Mouse (Mus musculus): Measurements from ENCODE around the gene Dnajb12. TPM values are rescaled to one million over a fixed set of nuclear protein-coding genes. Genes with fewer than 3 reads are reported as not detected.

The Dnajb12 gene
- polyA plus RNA-seq, 1 experiment = 32.7 TPM

GRCm38 (mm10) chr10:59900939-59901338, 21.6 kb downstream of the Dnajb12 start:
- Histone ChIP-seq H3K27ac (ENCODE audit: insufficient read depth, low read depth, low read length) (no peak overlapping the region), H3K4me3 (ENCODE audit: insufficient read depth, low read length) (no peak overlapping the region), H3K4me1 (ENCODE audit: control insufficient read depth, insufficient read depth, low read length) (peaks cover 42% of the 10 kb centered on the region)
- TF ChIP-seq POLR2A (IDR thresholded peaks at IDR 0.05; ENCODE audit: borderline replicate concordance, low read depth, low read length) (no peak), CTCF (IDR thresholded peaks at IDR 0.05; ENCODE audit: low read depth, low read length) (no peak)

DNA sequence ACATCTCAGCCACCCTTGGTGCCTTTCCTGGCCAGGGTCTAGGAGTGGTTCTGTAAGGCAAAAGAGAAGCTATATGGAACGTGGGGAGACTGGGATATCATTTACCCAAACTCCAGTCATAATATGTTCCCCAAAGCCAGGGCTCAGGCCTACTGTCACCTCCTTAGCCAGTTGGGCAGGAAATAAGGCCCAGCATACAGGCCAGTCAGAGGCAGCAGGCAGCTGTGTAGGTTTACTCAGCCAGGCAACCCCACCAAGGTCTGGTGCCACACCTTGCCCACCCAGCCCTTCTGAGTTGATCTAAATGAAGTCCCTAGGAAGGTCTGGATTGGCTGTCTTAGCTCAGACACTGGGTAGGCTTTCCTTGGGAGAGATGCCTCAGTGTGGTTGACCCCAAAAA, 22.1 kb downstream of the Dnajb12 start:
- TF ChIP-seq CTCF (IDR thresholded peaks at IDR 0.05; ENCODE audit: low read depth, low read length) (no peak), POLR2A (IDR thresholded peaks at IDR 0.05; ENCODE audit: borderline replicate concordance, low read depth, low read length) (no peak)
- no peak overlapping the region for H3K27ac ChIP-seq (ENCODE audit: insufficient read depth, low read depth, low read length)
- peaks cover 42% of the 10 kb centered on the region for H3K4me1 ChIP-seq (ENCODE audit: control insufficient read depth, insufficient read depth, low read length)
- no peak overlapping the region for H3K4me3 ChIP-seq (ENCODE audit: insufficient read depth, low read length)

DNA sequence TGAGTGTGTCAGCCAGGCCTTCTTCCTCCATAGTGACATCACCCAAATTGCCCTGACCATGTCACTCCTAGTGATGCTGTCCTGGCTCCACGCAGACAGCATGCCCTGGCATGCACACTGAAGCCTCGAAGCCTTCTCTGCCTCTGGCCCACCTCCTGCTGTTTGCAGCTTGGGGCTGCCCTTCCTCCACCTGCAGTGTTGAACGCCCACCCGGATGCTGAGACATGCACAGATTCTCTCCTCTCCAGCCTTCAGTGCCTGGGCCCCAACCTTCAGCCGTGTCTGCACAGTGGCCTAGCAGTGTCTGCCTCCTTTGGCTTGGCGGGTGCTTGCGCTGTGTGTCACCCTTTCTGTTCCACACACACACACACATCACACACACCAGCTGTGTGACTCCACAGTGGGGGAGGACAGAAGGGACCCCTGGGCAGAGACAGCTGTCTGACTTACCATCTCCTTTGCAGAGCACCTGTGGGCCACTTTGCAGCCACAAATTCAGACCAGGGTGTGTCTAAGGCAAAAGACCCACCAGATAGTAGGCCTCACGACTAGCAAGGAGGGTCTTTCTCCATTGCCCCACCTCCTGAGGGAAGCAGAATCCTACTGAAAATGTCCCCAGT, 22.7 kb downstream of the Dnajb12 start:
- H3K4me3 ChIP-seq (ENCODE audit: insufficient read depth, low read length) = no peak overlapping the region
- H3K4me1 ChIP-seq (ENCODE audit: control insufficient read depth, insufficient read depth, low read length) = peaks cover 44% of the 10 kb centered on the region
- H3K27ac ChIP-seq (ENCODE audit: insufficient read depth, low read depth, low read length) = no peak overlapping the region
- TF ChIP-seq POLR2A (IDR thresholded peaks at IDR 0.05; ENCODE audit: borderline replicate concordance, low read depth, low read length) = no peak
- TF ChIP-seq CTCF (IDR thresholded peaks at IDR 0.05; ENCODE audit: low read depth, low read length) = no peak

DNA sequence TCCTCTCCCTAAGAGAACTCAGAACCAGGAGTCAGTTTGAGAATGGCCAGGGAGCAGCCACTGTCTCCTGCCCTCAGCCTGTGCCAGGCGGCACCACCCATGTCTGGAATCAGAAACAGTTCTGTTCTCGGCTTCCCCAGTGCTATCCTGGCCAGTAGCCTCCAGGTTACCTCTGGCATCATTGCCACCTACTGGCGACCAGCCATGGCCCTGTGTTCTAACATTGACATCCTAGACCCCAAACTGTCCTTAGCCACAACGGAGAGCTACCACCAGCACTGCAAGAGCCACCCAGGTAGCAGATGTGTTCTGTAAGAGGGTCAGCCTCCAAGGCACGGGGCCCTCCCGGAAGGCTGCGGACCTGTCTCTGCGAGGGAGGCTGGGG, 23.2 kb downstream of the Dnajb12 start:
- TF ChIP-seq POLR2A (IDR thresholded peaks at IDR 0.05; ENCODE audit: borderline replicate concordance, low read depth, low read length) = no peak
- TF ChIP-seq CTCF (IDR thresholded peaks at IDR 0.05; ENCODE audit: low read depth, low read length) = no peak
- H3K4me3 ChIP-seq (ENCODE audit: insufficient read depth, low read length) = no peak overlapping the region
- no peak overlapping the region for H3K27ac ChIP-seq (ENCODE audit: insufficient read depth, low read depth, low read length)
- peaks cover 47% of the 10 kb centered on the region for H3K4me1 ChIP-seq (ENCODE audit: control insufficient read depth, insufficient read depth, low read length)

- Histone ChIP-seq H3K4me3 (ENCODE audit: insufficient read depth, low read length) (no peak overlapping the region), H3K27ac (ENCODE audit: insufficient read depth, low read depth, low read length) (no peak overlapping the region), H3K4me1 (ENCODE audit: control insufficient read depth, insufficient read depth, low read length) (peaks cover 51% of the 10 kb centered on the region)
- TF ChIP-seq POLR2A (IDR thresholded peaks at IDR 0.05; ENCODE audit: borderline replicate concordance, low read depth, low read length) = no peak
- no peak for TF ChIP-seq CTCF (IDR thresholded peaks at IDR 0.05; ENCODE audit: low read depth, low read length)
These were observed 23.8 kb downstream of the Dnajb12 start for GRCm38 (mm10) chr10:59903170-59903569.

DNA sequence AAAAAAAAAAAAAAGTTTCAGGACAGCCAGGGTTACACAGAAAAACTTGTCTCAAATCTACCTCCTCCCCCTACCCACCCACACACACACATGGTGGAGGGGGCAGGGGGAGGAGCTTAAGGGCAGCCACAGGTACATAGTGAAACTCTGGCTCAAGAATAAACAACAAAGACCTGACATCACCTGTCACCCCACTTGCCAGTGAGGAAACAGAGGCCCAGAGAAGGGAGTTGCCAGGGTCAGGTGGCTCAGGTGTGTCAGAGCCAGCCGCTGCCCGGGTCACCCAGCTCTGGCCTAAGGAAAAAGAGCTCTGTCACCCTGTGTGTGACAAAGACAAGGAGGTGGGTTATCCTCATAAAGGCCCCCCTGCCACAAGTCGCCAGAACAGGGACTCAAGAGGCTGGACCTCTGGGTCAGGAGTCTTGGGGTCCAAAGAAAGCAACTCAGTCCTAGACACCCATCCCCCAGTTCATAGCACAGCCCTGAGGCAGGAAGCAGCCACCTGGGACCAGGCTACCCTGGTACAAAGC, 27.8 kb downstream of the Dnajb12 start:
- no peak for TF ChIP-seq POLR2A (IDR thresholded peaks at IDR 0.05; ENCODE audit: borderline replicate concordance, low read depth, low read length)
- no peak for TF ChIP-seq CTCF (IDR thresholded peaks at IDR 0.05; ENCODE audit: low read depth, low read length)
- no peak overlapping the region for H3K27ac ChIP-seq (ENCODE audit: insufficient read depth, low read depth, low read length)
- peaks cover 29% of the 10 kb centered on the region for H3K4me1 ChIP-seq (ENCODE audit: control insufficient read depth, insufficient read depth, low read length)
- no peak overlapping the region for H3K4me3 ChIP-seq (ENCODE audit: insufficient read depth, low read length)

DNA sequence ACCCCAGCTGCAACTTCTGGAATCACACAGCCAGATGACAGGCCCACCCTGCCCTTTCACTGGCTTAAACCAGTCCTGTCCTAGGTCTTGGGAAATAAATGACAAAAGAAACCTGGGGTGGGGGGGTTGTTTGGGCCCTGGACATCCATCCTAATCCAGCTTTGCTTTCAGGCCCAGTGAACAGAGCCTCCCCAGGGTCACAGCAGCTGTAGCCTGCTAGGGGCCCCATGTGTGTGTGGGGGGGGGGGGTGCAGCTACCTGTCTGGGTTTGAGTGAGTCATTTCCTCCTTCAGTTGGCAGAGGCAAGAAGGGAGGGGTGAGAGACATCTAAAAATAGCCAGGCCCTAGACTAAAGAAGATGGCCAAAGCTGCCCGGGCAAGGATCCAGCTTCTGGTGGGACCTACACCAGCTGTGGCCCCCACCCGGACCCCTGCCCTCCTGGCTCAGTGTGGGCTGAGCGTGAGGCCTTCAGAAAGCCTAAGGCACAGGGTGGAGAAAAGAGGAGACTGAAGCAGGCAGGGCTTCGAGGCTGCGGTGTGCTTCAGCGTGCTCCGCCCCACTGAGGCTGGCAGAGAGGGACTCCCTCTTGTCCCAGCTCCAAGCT, 28.4 kb downstream of the Dnajb12 start:
- TF ChIP-seq CTCF (IDR thresholded peaks at IDR 0.05; ENCODE audit: low read depth, low read length) (no peak), POLR2A (IDR thresholded peaks at IDR 0.05; ENCODE audit: borderline replicate concordance, low read depth, low read length) (no peak)
- Histone ChIP-seq H3K27ac (ENCODE audit: insufficient read depth, low read depth, low read length) (no peak overlapping the region), H3K4me1 (ENCODE audit: control insufficient read depth, insufficient read depth, low read length) (peaks cover 26% of the 10 kb centered on the region), H3K4me3 (ENCODE audit: insufficient read depth, low read length) (no peak overlapping the region)

- Histone ChIP-seq H3K27ac (ENCODE audit: insufficient read depth, low read depth, low read length) (no peak overlapping the region), H3K4me1 (ENCODE audit: control insufficient read depth, insufficient read depth, low read length) (peaks cover 17% of the 10 kb centered on the region), H3K4me3 (ENCODE audit: insufficient read depth, low read length) (no peak overlapping the region)
- TF ChIP-seq POLR2A (IDR thresholded peaks at IDR 0.05; ENCODE audit: borderline replicate concordance, low read depth, low read length) (no peak), CTCF (IDR thresholded peaks at IDR 0.05; ENCODE audit: low read depth, low read length) (no peak)
These were observed 29.5 kb downstream of the Dnajb12 start for GRCm38 (mm10) chr10:59908776-59909315.

GRCm38 (mm10) chr10:59909357-59909847, 30.0 kb downstream of the Dnajb12 start:
- TF ChIP-seq POLR2A (IDR thresholded peaks at IDR 0.05; ENCODE audit: borderline replicate concordance, low read depth, low read length) (no peak), CTCF (IDR thresholded peaks at IDR 0.05; ENCODE audit: low read depth, low read length) (no peak)
- peaks cover 17% of the 10 kb centered on the region for H3K4me1 ChIP-seq (ENCODE audit: control insufficient read depth, insufficient read depth, low read length)
- H3K27ac ChIP-seq (ENCODE audit: insufficient read depth, low read depth, low read length) = no peak overlapping the region
- 0 out of 2 replicates have a peak overlapping the region, but pooled peaks have one; percentile 5 for H3K4me3 ChIP-seq (ENCODE audit: insufficient read depth, low read length)

DNA sequence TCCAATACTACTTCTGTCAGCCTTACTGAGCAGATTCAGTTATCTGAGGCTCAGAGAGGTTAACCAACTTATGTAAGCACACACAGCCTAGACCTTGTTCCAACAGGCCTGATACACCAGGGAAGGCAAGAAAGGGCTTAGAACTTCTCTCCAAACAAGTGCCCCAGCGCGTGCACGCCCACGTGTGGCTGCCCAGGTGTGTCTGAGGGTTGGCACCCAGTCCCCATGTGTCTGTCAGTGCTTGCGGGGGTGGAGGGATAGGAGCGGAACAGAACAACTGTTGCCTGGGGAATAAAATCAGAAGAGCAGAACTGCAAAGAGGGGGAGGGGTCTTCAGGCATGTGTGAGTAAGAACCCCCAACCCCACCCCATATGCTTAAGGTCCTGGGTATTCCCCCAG, 31.7 kb downstream of the Dnajb12 start:
- Histone ChIP-seq H3K4me3 (ENCODE audit: insufficient read depth, low read length) (no peak overlapping the region), H3K4me1 (ENCODE audit: control insufficient read depth, insufficient read depth, low read length) (peaks cover 17% of the 10 kb centered on the region), H3K27ac (ENCODE audit: insufficient read depth, low read depth, low read length) (no peak overlapping the region)
- TF ChIP-seq CTCF (IDR thresholded peaks at IDR 0.05; ENCODE audit: low read depth, low read length) (no peak), POLR2A (IDR thresholded peaks at IDR 0.05; ENCODE audit: borderline replicate concordance, low read depth, low read length) (no peak)
